15 mouse cellular contexts compared by ENCODE assay signal in genomic region chr13:83074219-83074965, GRCm38 (mm10).
DNase-seq lines count a peak whose midpoint lies in the region; ATAC-seq and TF ChIP-seq lines count a peak whose summit lies in the region.
"Had no signal": no experiment of that assay in that cellular context is flagged by ENCODE, and none has a peak within 500 bp of the region (broad histone marks: within the 10 kb centered on the region; RNA-seq: fewer than 3 reads in every experiment).

No protein-coding gene starts in this region.

- H3K4me3 ChIP-seq in liver, embryonic 13.5 days (replicated peaks): no peak overlapping the region
- H3K4me3 ChIP-seq in liver, embryonic 12.5 days: no peak overlapping the region
- H3K4me3 ChIP-seq in CH12.LX (replicated peaks in 1 of 3; ENCODE audit: low read depth in 2 of 3, low read length in 2 of 3, poor library complexity in 1 of 3): no peak overlapping the region
- H3K4me3 ChIP-seq: erythroblast, embryonic 14.5 days; myocyte had no signal

- no peaks in the 10 kb centered on the region for H3K36me3 ChIP-seq in liver, embryonic 13.5 days
- no peaks in the 10 kb centered on the region for H3K36me3 ChIP-seq in liver, embryonic 12.5 days
- no peaks in the 10 kb centered on the region for H3K36me3 ChIP-seq in CH12.LX (replicated peaks in 1 of 2; ENCODE audit: control insufficient read depth in 1 of 2, insufficient read depth in 1 of 2, low read length in 1 of 2)

- H3K4me1 ChIP-seq in liver, embryonic 13.5 days (replicated peaks): no peaks in the 10 kb centered on the region
- no peaks in the 10 kb centered on the region for H3K4me1 ChIP-seq in liver, embryonic 12.5 days
- H3K4me1 ChIP-seq in CH12.LX (ENCODE audit: control insufficient read depth in 1 of 2, insufficient read depth in 2 of 2): peaks cover 6 to 19% of the 10 kb centered on the region in 2 experiments; a peak in 3 of 4 replicates

- in situ Hi-C loops in CH12.LX (cut with MboI; ENCODE audit: low pct_ligation_motif_present, low pct_unique_long_range_greater_than_20kb, low sequenced_read_pairs): loop anchor here (10.0 kb wide), 1 partner anchor 580 kb away; no protein-coding TSS in a partner anchor

- no peak; the same call in 1 of the 2 replicates for TF ChIP-seq EP300 in CH12.LX (IDR thresholded peaks at IDR 0.05; ENCODE audit: low read length)

- 49% methylated on average over 6 of the region's 6 CpGs for WGBS in liver, embryonic 13.5 days (ENCODE audit: insufficient replicate concordance)
- 59% methylated on average over 6 of the region's 6 CpGs for WGBS in liver, embryonic 12.5 days (ENCODE audit: insufficient replicate concordance)

- dilution Hi-C loops in CH12.LX (cut with MboI; ENCODE audit: extremely low pct_ligation_motif_present, extremely low pct_unique_long_range_greater_than_20kb, low sequenced_read_pairs): no loop called here

- no peaks in the 10 kb centered on the region for H3K27me3 ChIP-seq in liver, embryonic 13.5 days
- no peaks in the 10 kb centered on the region for H3K27me3 ChIP-seq in liver, embryonic 12.5 days (replicated peaks)
- no peaks in the 10 kb centered on the region for H3K27me3 ChIP-seq in CH12.LX (replicated peaks)

- ATAC-seq in liver, embryonic 13.5 days (ENCODE audit: low read depth): peak; percentile 45; the same call in 1 of the 2 replicates
- ATAC-seq in liver, embryonic 12.5 days: no peak
- ATAC-seq in megakaryocyte progenitor cell, adult 5-6 weeks (replicated peaks; ENCODE audit: poor library complexity): peak; percentile 91
- ATAC-seq: forebrain, postnatal 0 days had no signal

- no peaks in the 10 kb centered on the region for H3K9me3 ChIP-seq in liver, embryonic 13.5 days (replicated peaks)
- no peaks in the 10 kb centered on the region for H3K9me3 ChIP-seq in liver, embryonic 12.5 days (replicated peaks)
- no peaks in the 10 kb centered on the region for H3K9me3 ChIP-seq in CH12.LX (replicated peaks; ENCODE audit: low read length)

- no peak for TF ChIP-seq POLR2A in CH12.LX (IDR thresholded peaks at IDR 0.05; ENCODE audit: low read depth, low read length)
- TF ChIP-seq POLR2A in brain, embryonic 14.5 days (IDR thresholded peaks at IDR 0.05; ENCODE audit: borderline replicate concordance, extremely low read depth, insufficient read depth, insufficient read length, poor library complexity, severe bottlenecking): no peak

- DNase-seq in liver, embryonic 13.5 days: no peak
- no peak for DNase-seq in CH12.LX (ENCODE audit: extremely low read depth)
- peak; percentile 8 for DNase-seq in brain, embryonic 14.5 days (ENCODE audit: low read depth)
- no peak for DNase-seq in testis, postnatal 14 days (ENCODE audit: low spot score)
- no peak for DNase-seq in frontal cortex, postnatal 36 days (ENCODE audit: low spot score in 2 of 2)
- DNase-seq: adrenal gland, postnatal 36 days; cerebellum, adult 2 months; embryo, embryonic 11 days; forebrain, postnatal 0 days; gastrocnemius, postnatal 36 days; kidney, postnatal 36 days had no signal

- no peak for TF ChIP-seq CTCF in CH12.LX (conservative IDR thresholded peaks at IDR 0.05 in 1 of 2, IDR thresholded peaks at IDR 0.05 in 1 of 2; ENCODE audit: low read depth in 2 of 2, low read length in 2 of 2)
- TF ChIP-seq CTCF in brain, embryonic 14.5 days (IDR thresholded peaks at IDR 0.05; ENCODE audit: borderline replicate concordance, extremely low read depth, insufficient read depth, insufficient read length): no peak

- no peak overlapping the region for H3K9ac ChIP-seq in liver, embryonic 13.5 days
- H3K9ac ChIP-seq in liver, embryonic 12.5 days: no peak overlapping the region
- H3K9ac ChIP-seq in CH12.LX (ENCODE audit: insufficient read depth, low read depth): peak overlapping the region; percentile 4; the same call in 1 of the 2 replicates
- H3K9ac ChIP-seq: forebrain, postnatal 0 days had no signal

- no peak for TF ChIP-seq RAD21 in CH12.LX (IDR thresholded peaks at IDR 0.05; ENCODE audit: low read depth, low read length)

- H3K27ac ChIP-seq in liver, embryonic 13.5 days: no peak overlapping the region
- no peak overlapping the region for H3K27ac ChIP-seq in liver, embryonic 12.5 days
- peak overlapping the region; percentile 66; the same call in 1 of the 2 replicates for H3K27ac ChIP-seq in CH12.LX (ENCODE audit: insufficient read depth, low read depth)

- H3K79me2 ChIP-seq in CH12.LX (replicated peaks; ENCODE audit: control insufficient read depth, extremely low read depth, insufficient read depth, poor library complexity, severe bottlenecking): no peaks in the 10 kb centered on the region

- no peak overlapping the region for H3K4me2 ChIP-seq in liver, embryonic 13.5 days
- H3K4me2 ChIP-seq in liver, embryonic 12.5 days: no peak overlapping the region
- H3K4me2 ChIP-seq in CH12.LX (ENCODE audit: insufficient read depth, low read depth, poor library complexity, severe bottlenecking): peak overlapping the region; percentile 99

TF ChIP-seq in CH12.LX, 34 proteins besides CTCF, POLR2A, EP300 and RAD21:
- TF ChIP-seq ELF1 (IDR thresholded peaks at IDR 0.05; ENCODE audit: low read depth, low read length) (no peak), SIN3A (IDR thresholded peaks at IDR 0.05; ENCODE audit: low read length) (0 out of 2 replicates have a peak, but pooled peaks have one; percentile 40), MEF2A (IDR thresholded peaks at IDR 0.05; ENCODE audit: borderline replicate concordance, low read depth, low read length) (peak; percentile 24; the same call in 1 of the 2 replicates)
TF ChIP-seq in CH12.LX: peak in this region for 2.
